Mouse (Mus musculus) natural killer cell, adult 2 months (primary cell): Measurements from ENCODE around the gene Iqce.

ENCODE experiments used
- DNase-seq, 2 experiments: peaks; one replicate each; pipeline ENCODE4 v3.0.0; 2022; ENCODE audit warnings: low spot score in 2 of 2

Gene Iqce

GRCm38 (mm10) chr5:140641254-140641928 is 60.8 kb downstream of the Iqce start:
- DNase-seq, result no peak

DNA sequence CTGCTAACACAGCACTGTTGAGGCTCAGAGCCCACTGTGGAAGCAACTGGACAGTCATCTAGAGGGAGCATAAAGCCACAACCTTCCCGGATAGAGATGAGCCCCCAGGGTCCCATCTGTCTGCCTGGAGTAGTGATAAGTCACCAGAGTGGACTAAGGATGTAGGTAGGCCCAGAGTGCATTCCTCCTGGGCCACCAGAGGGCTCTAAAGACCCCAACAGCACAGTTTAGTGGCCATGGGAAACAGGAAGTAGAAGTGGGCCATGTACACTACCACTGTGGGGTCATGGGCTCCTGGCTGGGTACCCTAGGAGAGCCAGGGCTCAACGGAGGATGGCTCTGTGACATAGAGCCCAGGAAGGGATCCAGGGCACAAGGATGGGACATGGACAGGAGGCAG is 61.4 kb downstream of the Iqce start:
- DNase-seq, result no peak

- no peak for DNase-seq
Measured at GRCm38 (mm10) chr5:140639871-140640270, 62.3 kb downstream of the Iqce start.

GRCm38 (mm10) chr5:140639312-140639711 is 62.9 kb downstream of the Iqce start:
- no peak for DNase-seq

DNA sequence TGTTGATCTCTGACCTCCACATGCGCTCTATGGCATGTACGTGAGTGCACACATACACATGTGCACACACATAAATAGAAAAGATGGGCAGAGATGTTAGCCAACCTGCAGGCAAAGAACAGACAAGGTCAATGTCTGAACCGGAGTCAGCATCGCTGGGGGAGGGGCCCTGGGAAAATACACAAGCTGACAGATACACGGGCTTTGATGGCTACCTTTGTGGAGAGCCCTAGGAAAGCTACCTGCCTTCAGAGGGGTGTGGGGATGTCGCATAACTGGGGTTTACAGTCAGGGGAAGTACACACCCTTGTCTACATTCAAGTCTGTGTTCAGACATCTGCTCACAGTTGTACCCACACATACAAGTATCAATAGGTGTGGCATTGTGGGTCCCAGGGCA is 63.7 kb downstream of the Iqce start:
- no peak for DNase-seq

DNA sequence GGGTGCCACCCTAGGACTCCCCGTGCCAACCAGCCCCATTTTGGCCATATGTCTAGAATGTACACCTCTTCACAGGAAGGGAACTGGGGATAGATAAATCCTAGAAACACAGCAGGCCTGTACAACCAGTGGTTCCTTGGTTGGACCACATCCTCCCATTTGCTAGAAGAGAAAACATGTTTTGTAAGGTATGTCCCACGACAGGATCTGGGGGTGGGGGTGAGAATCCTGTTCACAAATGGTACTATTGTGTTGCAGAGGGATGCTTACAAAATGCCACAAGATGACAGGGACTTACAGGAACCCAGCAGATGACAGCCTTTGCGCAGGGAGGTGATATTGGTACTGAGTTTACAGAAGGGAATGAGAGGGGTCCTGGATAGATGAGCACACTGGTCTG is 64.2 kb downstream of the Iqce start:
- no peak for DNase-seq

- no peak for DNase-seq
Measured at GRCm38 (mm10) chr5:140637058-140637410, 65.1 kb downstream of the Iqce start.

- DNase-seq, result peak; percentile 69 to 75
Measured at GRCm38 (mm10) chr5:140636316-140637057, 65.7 kb downstream of the Iqce start.

- no peak for DNase-seq
Measured at GRCm38 (mm10) chr5:140634798-140635722, 67.1 kb downstream of the Iqce start.

DNA sequence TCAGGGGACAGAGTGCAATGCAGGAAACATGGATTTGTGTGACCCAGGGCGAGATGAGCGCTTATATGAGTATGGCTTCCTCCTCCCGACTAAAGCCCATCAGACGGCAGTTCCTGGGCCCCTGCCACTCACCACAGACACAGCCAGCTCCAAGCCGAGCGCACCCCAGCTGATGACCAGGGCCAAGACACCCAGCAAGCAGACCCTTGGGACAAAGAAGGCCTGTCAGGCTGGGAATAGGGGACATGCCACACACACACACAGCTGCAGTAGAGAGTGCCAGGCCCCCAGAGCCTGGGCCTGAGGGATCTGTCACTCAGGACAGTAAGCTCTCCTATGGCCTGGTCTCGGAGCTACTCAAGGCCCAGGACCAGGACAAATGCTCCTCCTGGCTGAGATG is 68.7 kb downstream of the Iqce start:
- no peak for DNase-seq

DNA sequence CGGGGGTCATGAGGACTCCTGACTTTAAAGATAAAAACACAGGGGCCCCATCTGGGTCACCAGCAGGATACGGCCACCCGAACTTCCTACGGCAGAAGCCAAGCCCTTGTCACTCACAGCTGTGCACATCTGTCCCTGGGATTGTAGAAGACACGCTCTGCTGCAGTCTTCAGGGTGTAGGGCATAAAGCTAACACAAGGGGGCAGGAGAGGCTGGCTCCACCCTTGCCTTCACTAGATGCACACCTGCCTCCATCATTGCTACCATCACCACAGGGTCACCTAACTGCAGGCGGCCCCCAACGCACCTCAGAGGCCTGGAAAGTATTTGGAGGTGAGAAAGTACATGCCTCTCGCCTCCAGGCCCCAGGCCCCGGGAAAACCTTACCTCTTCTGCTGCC is 73.2 kb downstream of the Iqce start:
- DNase-seq, result peak in 1 of 2 experiments; percentile 44

DNA sequence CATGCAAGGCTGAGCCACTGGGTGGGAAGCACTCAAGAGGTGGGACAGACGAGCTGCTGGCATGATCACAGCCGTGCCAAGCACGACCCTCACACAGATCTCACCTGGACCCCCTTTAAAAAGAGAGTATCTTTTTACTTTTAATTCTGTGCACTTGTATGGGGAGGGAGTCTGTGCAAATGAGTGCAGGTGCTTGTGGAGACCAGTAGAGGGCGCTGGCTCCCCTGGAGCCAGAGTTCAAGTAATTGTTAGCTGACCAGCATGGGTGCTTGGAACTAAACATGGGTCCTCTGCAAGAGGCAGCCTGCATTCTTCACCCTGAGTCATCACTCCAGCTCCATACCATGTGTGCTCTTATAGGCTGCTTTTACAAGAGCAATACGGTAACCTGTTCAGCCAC is 74.6 kb downstream of the Iqce start:
- DNase-seq, result no peak

DNA sequence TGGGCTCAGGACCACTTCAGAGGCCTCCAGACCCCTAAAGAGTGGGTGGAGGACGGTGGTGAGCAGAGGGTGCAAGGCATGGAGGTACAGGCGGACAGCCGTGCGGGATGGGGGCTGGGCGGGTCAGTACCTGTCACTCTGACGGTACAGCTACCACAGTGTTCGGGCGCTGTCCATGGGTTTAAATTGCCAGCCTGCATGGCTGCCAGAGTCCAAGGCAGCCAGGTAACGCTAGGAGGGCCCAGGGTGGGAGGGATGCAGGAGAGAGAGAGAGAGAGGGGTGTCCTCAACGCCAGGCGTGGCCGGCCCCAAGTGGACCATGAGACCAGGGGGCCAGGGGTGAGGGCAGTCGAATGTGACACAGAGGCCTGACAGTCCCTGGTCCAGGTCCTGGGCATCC is 77.2 kb downstream of the Iqce start:
- no peak for DNase-seq

GRCm38 (mm10) chr5:140624238-140624637 is 77.9 kb downstream of the Iqce start:
- DNase-seq, result no peak

DNA sequence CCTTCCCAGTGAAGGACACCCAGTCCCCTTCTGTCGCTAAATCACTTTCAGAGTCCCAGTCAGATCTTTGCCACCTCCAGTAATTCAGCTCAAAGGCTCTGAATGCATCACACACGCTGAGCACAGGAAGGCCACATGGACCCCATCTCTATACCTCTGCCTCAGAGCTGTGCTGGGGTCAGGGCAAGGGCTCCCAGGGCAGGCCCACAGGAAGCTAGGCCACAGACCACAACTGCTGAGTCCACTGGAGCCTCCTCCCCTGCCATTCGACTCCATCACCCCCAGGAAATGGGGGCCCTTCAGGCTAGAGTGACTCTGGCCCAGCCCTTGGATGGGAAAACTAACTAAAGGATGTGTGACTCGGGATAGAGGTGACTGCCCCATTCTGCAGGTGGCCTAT is 78.4 kb downstream of the Iqce start:
- DNase-seq, result peak; percentile 56 to 69

GRCm38 (mm10) chr5:140622978-140623670 is 79.1 kb downstream of the Iqce start:
- peak; percentile 30 to 46 for DNase-seq

GRCm38 (mm10) chr5:140621517-140621916 is 80.7 kb downstream of the Iqce start:
- no peak for DNase-seq

DNA sequence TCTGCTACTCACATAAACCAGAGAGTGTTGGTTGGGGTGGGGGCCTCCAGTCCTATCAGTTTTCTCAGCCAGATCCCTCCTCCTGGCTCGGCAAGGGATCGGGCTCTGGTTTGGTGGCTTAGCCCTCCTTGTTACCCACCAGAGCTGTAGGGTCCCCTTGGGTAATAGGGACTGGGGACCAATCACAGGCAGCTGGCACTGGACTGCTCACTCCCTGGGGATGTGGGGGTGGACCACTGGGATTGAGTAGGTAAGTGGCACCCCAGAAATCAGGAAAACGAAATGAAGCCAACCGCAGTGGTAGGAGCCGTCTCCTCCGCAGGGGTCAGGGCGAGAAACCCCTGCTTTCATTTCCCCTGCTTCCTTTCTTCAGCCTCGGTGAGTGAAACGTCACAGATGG is 81.1 kb downstream of the Iqce start:
- DNase-seq, result no peak

GRCm38 (mm10) chr5:140619895-140620736 is 82.1 kb downstream of the Iqce start:
- DNase-seq, result no peak

GRCm38 (mm10) chr5:140619151-140619771 is 82.9 kb downstream of the Iqce start:
- DNase-seq, result peak; percentile 80 to 85
